ENCODE assay signal across 17 mouse cellular contexts in genomic region chr1:191806740-191807139, GRCm38 (mm10). TPM values are rescaled to one million over a fixed set of nuclear protein-coding genes. Genes with fewer than 3 reads are reported as not detected.
A peak's percentile ranks its signal among the peaks of the same experiment; 100 is the strongest.
DNase-seq lines count a peak whose midpoint lies in the region; ATAC-seq and TF ChIP-seq lines count a peak whose summit lies in the region.
"Had no signal": no experiment of that assay in that cellular context is flagged by ENCODE, and none has a peak within 500 bp of the region (broad histone marks: within the 10 kb centered on the region; RNA-seq: fewer than 3 reads in every experiment).

No protein-coding gene starts in this region.

- no peak overlapping the region for H3K4me2 ChIP-seq in kidney, postnatal 0 days (ENCODE audit: low read length)
- H3K4me2 ChIP-seq: heart, embryonic 12.5 days; liver, embryonic 13.5 days; midbrain, embryonic 12.5 days had no signal

- H3K9ac ChIP-seq in kidney, postnatal 0 days (ENCODE audit: low read depth, low read length), result no peak overlapping the region
- H3K9ac ChIP-seq: heart, embryonic 12.5 days; liver, embryonic 13.5 days; midbrain, embryonic 12.5 days had no signal

- H3K27me3 ChIP-seq in kidney, postnatal 0 days (ENCODE audit: insufficient read depth, low read length), result no peaks in the 10 kb centered on the region
- H3K27me3 ChIP-seq: heart, embryonic 12.5 days; liver, embryonic 13.5 days; midbrain, embryonic 12.5 days had no signal

- TF ChIP-seq CTCF in kidney, postnatal 0 days (IDR thresholded peaks at IDR 0.05; ENCODE audit: low read depth), result peak; percentile 32; the same call in 1 of the 2 replicates
- TF ChIP-seq CTCF in brain, embryonic 14.5 days (IDR thresholded peaks at IDR 0.05; ENCODE audit: borderline replicate concordance, extremely low read depth, insufficient read depth, insufficient read length), result peak; percentile 42; the same call in 1 of the 2 replicates

- H3K4me3 ChIP-seq in kidney, postnatal 0 days (replicated peaks; ENCODE audit: low read depth, low read length), result no peak overlapping the region
- H3K4me3 ChIP-seq: heart, embryonic 12.5 days; liver, embryonic 13.5 days; midbrain, embryonic 12.5 days had no signal

- ATAC-seq in kidney, postnatal 0 days (replicated peaks; ENCODE audit: low FRiP score, low read depth), result no peak
- ATAC-seq: activated CD4-positive, CD25-positive, alpha-beta regulatory T cell, adult 4 months; inflammation-experienced regulatory T-cells, adult 6 months had no signal

- H3K36me3 ChIP-seq in kidney, postnatal 0 days (ENCODE audit: insufficient read depth, low read length), result no peaks in the 10 kb centered on the region
- H3K36me3 ChIP-seq: G1E; heart, embryonic 12.5 days; liver, embryonic 13.5 days; midbrain, embryonic 12.5 days had no signal

- WGBS in kidney, postnatal 0 days, result 94% methylated on average over 4 of the region's 4 CpGs

- no peak overlapping the region for H3K27ac ChIP-seq in kidney, postnatal 0 days
- H3K27ac ChIP-seq: liver, embryonic 13.5 days; midbrain, embryonic 12.5 days had no signal

- H3K9me3 ChIP-seq in kidney, postnatal 0 days (replicated peaks; ENCODE audit: low read length), result no peaks in the 10 kb centered on the region
- H3K9me3 ChIP-seq: G1E had no signal

- 0 out of 2 replicates have a peak, but pooled peaks cover 7% of the 10 kb centered on the region for H3K4me1 ChIP-seq in kidney, postnatal 0 days (replicated peaks; ENCODE audit: insufficient read depth, low read length)
- H3K4me1 ChIP-seq: liver, embryonic 13.5 days; midbrain, embryonic 12.5 days had no signal

- DNase-seq in kidney, postnatal 0 days (ENCODE audit: low spot score), result no peak
- DNase-seq in kidney, postnatal 4 days, result no peak
- DNase-seq in 3T3-L1 (ENCODE audit: low read depth, low spot score) (peak; percentile 21), A20 (ENCODE audit: low read depth, low spot score) (peak; percentile 55)
- no peak for DNase-seq in brain, embryonic 14.5 days (ENCODE audit: low read depth)
- DNase-seq in adrenal gland, adult 2 months, result no peak
- no peak for DNase-seq in Muller cell, postnatal 12 days (ENCODE audit: inconsistent ontology term)
- DNase-seq: gastrocnemius, postnatal 25 days; heart, postnatal 4 days; left cerebral cortex, postnatal 4 days; liver, embryonic 13.5 days; right cerebral cortex, postnatal 25 days had no signal

- no peak for TF ChIP-seq POLR2A in brain, embryonic 14.5 days (IDR thresholded peaks at IDR 0.05; ENCODE audit: borderline replicate concordance, extremely low read depth, insufficient read depth, insufficient read length, poor library complexity, severe bottlenecking)

RNA-seq across cellular contexts. Expression of gene Nek2, which starts 14.5 kb away (rescaled TPM):
- polyA plus RNA-seq in kidney, postnatal 0 days (2015; fragmentation: Nextera tagmentation; extraction: Ambion mirVana), result 21.3 and 24.1 TPM in 2 replicates
- polyA plus RNA-seq in brain, embryonic 14.5 days (2012; rRNA removed), result 6.8 and 8.6 TPM in 2 replicates
- total RNA-seq in adrenal gland, adult 2 months (2021), result 1 to 10 TPM; 1.7 to 2.2 TPM
- 0.98 and 1.1 TPM in 2 replicates for polyA plus RNA-seq in adrenal gland, adult 2 months (2012; rRNA removed)

Comparison
In these comparisons a context has a peak if more than half of its experiments do, and no peak if none do; other contexts are left out.
1. DNase-seq: peak in 3T3-L1 (single experiment) and A20 (single experiment); none in kidney, postnatal 0 days (single experiment), kidney, postnatal 4 days (0 of 2), brain, embryonic 14.5 days (single experiment), adrenal gland, adult 2 months (single experiment) and Muller cell, postnatal 12 days (single experiment).